Mouse (Mus musculus): Measurements from ENCODE around the gene D630045J12Rik.

The D630045J12Rik gene

DNA sequence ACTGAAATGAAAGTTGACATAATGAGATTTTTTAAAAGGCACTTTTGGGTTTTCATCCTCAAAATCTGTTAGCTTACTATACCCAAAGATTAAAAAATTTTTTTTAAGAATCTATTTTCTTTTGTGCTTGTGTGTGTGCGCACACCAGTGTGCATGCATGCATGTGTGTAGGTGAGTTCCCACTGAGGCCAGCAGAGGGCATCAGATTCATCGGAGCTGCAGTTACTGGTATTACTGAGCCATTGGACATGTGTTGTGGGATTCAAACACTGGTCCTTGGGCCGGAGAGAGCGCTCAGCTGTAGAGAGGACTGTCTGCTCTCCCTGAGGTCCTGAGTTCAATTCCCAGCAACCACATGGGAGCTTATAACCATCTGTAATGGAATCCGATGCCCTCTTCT, 123.9 kb downstream of the D630045J12Rik start:
- ChIA-PET CTCF (interaction anchor here in 3 of 4 experiments (0.6 to 2.8 kb wide), 11 partner anchors 8 to 1316 kb away, joined by 3 to 11 read pairs (median 4); no protein-coding TSS in a partner anchor), POLR2A (interaction anchor here in 1 of 4 experiments (0.6 to 1.4 kb wide), 4 partner anchors 8 to 163 kb away, joined by 3 read pairs; no protein-coding TSS in a partner anchor)

DNA sequence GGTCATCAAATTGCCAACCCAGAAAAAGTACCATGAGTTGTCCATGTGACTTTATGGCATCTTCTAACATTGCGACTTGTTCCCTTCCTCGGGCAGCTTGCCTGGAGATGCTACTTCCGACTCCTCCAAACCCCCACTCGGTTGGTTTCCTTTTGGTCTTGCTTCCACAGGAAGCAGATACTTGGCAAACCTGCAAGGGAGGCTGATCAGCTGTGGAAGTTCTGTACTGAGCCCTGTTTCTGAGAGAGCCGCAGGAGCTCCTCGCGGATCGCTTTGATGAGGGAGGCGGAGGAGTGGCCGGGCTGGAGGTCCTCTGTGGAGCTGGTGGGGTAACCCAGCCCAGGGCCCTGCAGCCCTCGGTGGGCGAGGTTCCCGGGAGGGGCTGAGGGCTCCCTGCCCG, 125.7 kb downstream of the D630045J12Rik start:
- POLR2A ChIA-PET: interaction anchor here in 1 of 4 experiments (0.5 kb wide), 2 partner anchors 32 to 87 kb away, joined by 3 to 4 read pairs; no protein-coding TSS in a partner anchor

GRCm38 (mm10) chr6:38125462-38125861, 128.3 kb downstream of the D630045J12Rik start:
- CTCF ChIA-PET: interaction anchor here in 1 of 4 experiments (0.6 to 0.7 kb wide), 2 partner anchors 161 to 579 kb away, joined by 3 to 4 read pairs; no protein-coding TSS in a partner anchor
- POLR2A ChIA-PET: interaction anchor here in 1 of 4 experiments (0.6 to 0.7 kb wide), 2 partner anchors 9 to 186 kb away, joined by 3 to 4 read pairs; no protein-coding TSS in a partner anchor

More for the DNA sequence above, 125.7 kb downstream of the D630045J12Rik start:
- CTCF ChIA-PET: interaction anchor here in 1 of 4 experiments (0.7 kb wide), 1 partner anchor 1086 kb away, joined by 4 read pairs; no protein-coding TSS in a partner anchor

DNA sequence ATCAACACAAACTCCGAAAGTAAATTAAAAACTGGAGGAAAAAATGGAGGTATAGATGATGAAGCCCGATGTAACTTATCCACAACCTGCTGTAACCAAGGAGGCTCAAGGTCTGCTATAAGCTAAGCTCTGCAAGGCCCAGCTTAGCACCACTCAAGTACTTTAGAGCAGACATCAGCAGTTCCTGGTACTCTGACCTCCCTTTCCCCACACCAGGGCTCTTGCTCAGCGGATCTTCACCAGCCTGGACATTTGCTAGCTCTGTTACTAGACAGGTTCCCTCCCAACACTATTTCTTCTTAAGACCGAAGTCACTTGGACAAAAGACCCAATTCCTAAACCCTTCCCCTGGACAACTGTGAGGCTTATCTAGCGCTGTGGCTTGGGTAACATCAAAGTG, 128.9 kb downstream of the D630045J12Rik start:
- POLR2A ChIA-PET: interaction anchor here in 1 of 4 experiments (0.6 to 0.7 kb wide), 2 partner anchors 10 to 186 kb away, joined by 3 to 4 read pairs; no protein-coding TSS in a partner anchor

DNA sequence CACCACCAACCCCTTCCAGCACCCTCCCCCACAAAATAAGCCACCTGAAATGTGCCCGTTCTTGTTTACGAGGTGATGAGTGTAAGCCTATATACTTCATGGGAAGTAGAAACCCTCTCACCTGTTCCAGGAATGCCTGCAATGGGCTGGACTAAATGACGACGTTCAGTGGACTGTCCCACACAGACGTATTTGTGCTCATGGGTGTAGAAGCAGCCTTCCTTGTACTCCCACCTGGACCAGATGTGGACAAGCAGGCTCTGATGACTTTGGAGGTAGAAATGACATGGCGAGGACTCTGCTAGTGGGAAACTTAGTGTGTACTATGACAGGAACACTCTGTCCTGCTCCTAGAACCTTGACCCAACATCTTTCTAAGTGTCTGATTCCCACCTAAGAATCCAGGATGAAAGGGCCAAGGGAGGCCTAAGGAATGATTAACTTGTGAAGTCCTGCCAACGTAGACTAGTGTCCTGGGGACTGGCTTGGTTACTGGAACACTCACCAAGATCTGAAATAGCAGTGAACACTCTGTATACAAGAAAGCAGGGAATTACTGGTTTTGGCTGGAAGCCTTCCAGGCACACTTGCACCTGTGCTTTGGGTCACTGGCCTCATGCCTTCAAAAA, 129.5 kb downstream of the D630045J12Rik start, which contains the start of gene Atp6v0a4:
Gene Atp6v0a4, minus strand, starts transcription at position 380 of the 629 bp plus-strand sequence.
- ChIA-PET POLR2A (no interaction called here), CTCF (no interaction called here)

More for the DNA sequence above, 128.9 kb downstream of the D630045J12Rik start:
- CTCF ChIA-PET: interaction anchor here in 1 of 4 experiments (0.6 to 0.7 kb wide), 2 partner anchors 162 to 580 kb away, joined by 3 to 4 read pairs; no protein-coding TSS in a partner anchor

GRCm38 (mm10) chr6:38123471-38124206, 130.2 kb downstream of the D630045J12Rik start:
- POLR2A ChIA-PET: no interaction called here
- CTCF ChIA-PET: interaction anchor here in 1 of 4 experiments (0.6 kb wide), 1 partner anchor 802 kb away, joined by 4 read pairs; no protein-coding TSS in a partner anchor

GRCm38 (mm10) chr6:38122791-38123190, 131.0 kb downstream of the D630045J12Rik start:
- ChIA-PET CTCF (interaction anchor here in 1 of 4 experiments (0.6 kb wide), 1 partner anchor 803 kb away, joined by 4 read pairs; no protein-coding TSS in a partner anchor), POLR2A (no interaction called here)

- CTCF ChIA-PET: interaction anchor here in 1 of 4 experiments (0.6 kb wide), 1 partner anchor 171 kb away, joined by 7 read pairs; no protein-coding TSS in a partner anchor
- POLR2A ChIA-PET: interaction anchor here in 1 of 4 experiments (0.6 to 1.4 kb wide), 4 partner anchors 8 to 32 kb away, joined by 3 to 5 read pairs (median 3); no protein-coding TSS in a partner anchor
Observed at GRCm38 (mm10) chr6:38121843-38122242, 132.0 kb downstream of the D630045J12Rik start.

DNA sequence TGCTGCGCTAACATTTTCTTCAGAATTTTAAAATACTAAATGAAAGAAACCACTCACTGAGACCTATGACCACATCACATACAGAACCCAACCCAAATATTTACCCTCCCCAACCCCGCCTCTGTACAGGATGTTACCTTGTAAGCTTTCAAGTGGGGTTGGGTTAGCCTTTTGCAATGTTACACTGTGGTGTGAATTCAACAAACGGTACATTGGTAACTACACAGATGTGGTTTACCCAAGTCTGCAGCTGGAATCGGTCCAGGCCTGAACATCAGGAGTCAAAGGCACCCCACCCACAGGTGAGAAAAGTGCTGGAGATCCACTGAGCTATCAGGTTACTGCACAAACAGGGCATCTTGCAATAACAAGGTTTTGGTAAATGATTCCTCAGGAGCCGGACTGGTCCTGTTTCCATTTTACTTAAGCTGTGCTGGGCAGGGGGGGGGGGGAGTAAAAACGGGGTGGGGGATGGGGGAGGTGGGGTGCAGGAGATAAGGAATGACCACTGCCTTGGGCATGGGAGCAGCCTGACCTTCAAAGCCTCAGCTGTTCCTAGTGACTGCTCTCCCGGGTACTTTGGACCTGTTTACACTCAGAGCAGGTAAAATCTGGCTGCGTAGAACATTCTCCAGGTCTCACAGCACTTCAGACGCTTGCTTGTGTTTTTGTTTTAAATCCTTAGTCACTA, 133.0 kb downstream of the D630045J12Rik start:
- ChIA-PET POLR2A (interaction anchor here in 3 of 4 experiments (0.5 to 1.4 kb wide), 4 partner anchors 26 to 172 kb away, joined by 3 to 14 read pairs (median 4); no protein-coding TSS in a partner anchor), CTCF (interaction anchor here in 1 of 4 experiments (0.6 kb wide), 1 partner anchor 558 kb away, joined by 3 read pairs; no protein-coding TSS in a partner anchor)

DNA sequence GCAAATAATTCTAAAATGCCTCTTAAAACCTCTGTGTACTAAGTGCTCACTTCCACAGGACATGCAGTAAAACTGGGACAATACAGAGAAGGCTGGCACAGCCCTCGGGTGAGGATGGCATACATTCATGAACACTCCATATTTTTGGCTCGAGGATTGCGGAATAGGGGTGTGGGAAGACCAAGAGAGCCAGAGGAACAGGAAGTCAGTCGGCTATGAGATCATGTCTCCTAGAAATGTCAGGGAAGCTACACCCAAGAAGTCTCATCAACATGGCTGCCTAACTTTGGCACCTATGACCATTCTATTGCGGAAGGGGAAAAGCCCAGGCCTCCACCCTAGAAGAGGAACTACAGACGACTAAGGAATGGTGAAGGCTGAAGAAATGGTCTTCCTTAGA, 135.5 kb downstream of the D630045J12Rik start:
- CTCF ChIA-PET: no interaction called here
- POLR2A ChIA-PET: interaction anchor here in 1 of 4 experiments (1.1 kb wide), 1 partner anchor 8 kb away, joined by 3 read pairs; no protein-coding TSS in a partner anchor

- POLR2A ChIA-PET: interaction anchor here in 3 of 4 experiments (0.7 to 1.6 kb wide), 8 partner anchors 9 to 257 kb away, joined by 3 to 4 read pairs (median 4); no protein-coding TSS in a partner anchor
- CTCF ChIA-PET: no interaction called here
Observed at GRCm38 (mm10) chr6:38116107-38116770, 137.6 kb downstream of the D630045J12Rik start.

GRCm38 (mm10) chr6:38110859-38111258, 142.9 kb downstream of the D630045J12Rik start:
- ChIA-PET POLR2A (interaction anchor here in 2 of 4 experiments (0.5 to 1.3 kb wide), 2 partner anchors 62 to 582 kb away, joined by 4 to 9 read pairs; no protein-coding TSS in a partner anchor), CTCF (interaction anchor here in 1 of 4 experiments (1.2 kb wide), 1 partner anchor 104 kb away, joined by 3 read pairs; no protein-coding TSS in a partner anchor)

DNA sequence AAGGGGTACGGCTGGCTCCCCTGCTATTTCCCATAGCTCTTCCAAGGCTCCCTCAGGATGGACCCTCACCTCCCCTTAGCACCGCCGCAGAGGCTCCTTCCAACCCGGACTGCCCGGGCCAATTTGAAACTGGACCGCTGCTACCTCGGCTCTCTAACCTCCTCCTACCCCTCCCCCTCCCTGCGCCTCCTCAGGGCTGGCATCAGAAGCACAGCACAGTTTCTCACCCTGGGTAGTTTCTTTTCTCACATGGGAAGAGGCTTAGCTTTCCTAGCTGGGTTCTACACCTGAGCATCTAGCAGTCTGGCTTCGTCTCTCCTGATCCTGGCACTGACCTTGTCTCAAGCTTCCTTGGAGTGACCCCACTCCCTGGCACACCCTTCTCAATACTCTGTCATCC, 143.9 kb downstream of the D630045J12Rik start:
- ChIA-PET POLR2A (interaction anchor here in 1 of 4 experiments (0.6 to 1.3 kb wide), 3 partner anchors 9 to 61 kb away, joined by 3 to 4 read pairs (median 4); no protein-coding TSS in a partner anchor), CTCF (interaction anchor here in 1 of 4 experiments (0.5 to 1.2 kb wide), 2 partner anchors 103 to 736 kb away, joined by 3 read pairs; no protein-coding TSS in a partner anchor)

GRCm38 (mm10) chr6:38109160-38109795, 144.5 kb downstream of the D630045J12Rik start, which contains the start of gene Tmem213:
Gene Tmem213 (plus strand): TSS chr6:38109255.
- ChIA-PET CTCF (no interaction called here), POLR2A (interaction anchor here in 1 of 4 experiments (0.8 to 1.1 kb wide), 2 partner anchors 9 to 37 kb away, joined by 3 to 4 read pairs; no protein-coding TSS in a partner anchor)

- POLR2A ChIA-PET: interaction anchor here in 1 of 4 experiments (1.1 kb wide), 1 partner anchor 38 kb away, joined by 4 read pairs; no protein-coding TSS in a partner anchor
Observed at GRCm38 (mm10) chr6:38108449-38108848, 145.4 kb downstream of the D630045J12Rik start.

GRCm38 (mm10) chr6:38105924-38106323, 147.9 kb downstream of the D630045J12Rik start:
- CTCF ChIA-PET: no interaction called here
- POLR2A ChIA-PET: interaction anchor here (0.7 to 2.5 kb wide), 5 partner anchors 9 to 36 kb away, joined by 3 to 8 read pairs (median 4); no protein-coding TSS in a partner anchor

More at GRCm38 (mm10) chr6:38108449-38108848, 145.4 kb downstream of the D630045J12Rik start:
- CTCF ChIA-PET: no interaction called here

Data from embryonic stem cell, embryonic (primary cell).